Mouse (Mus musculus): ENCODE data around the gene Olfml2a.

DNA sequence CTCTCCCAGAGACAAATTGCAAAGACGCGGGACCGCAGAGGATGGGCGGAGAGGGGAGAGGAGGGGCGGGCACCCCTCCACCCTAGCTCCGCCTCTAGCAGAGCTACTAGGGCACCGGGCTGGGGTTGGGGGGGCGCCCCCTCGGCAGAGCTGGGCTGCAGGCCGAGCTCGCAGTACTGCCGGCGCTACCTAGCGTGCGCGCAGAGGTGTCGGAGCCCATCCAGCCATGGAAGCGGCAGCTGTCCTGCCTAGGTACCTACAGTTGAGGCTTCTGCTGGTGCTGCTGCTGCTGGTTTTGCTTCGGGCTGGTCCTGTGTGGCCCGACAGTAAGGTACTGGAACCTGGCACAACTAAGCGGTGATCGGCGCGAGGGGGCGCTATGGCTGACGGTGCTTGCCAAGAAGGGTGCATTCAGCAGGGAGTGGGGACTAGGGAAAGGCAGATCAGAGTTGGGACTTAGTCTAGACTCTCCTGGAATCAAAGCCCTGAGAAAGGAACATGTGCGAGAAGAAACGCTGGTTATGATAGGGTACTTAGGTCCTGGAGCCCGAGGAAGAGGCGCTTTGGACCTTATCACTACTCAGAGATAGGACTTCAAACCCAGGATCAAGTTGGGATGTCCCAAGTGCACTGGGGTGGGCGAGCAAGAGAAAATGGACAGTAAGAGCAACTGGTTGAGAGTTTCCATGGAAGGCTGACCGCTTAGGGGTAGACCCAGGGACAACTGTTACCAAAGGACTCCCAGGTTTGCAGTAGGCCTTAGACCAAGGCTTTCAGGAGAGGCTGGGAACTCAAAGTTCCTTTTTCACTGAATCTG is at the start of gene Olfml2a:
- TF ChIP-seq GATA1 (IDR thresholded peaks at IDR 0.05; ENCODE audit: borderline replicate concordance, low read length) (no peak), FLI1 (IDR thresholded peaks at IDR 0.05; ENCODE audit: low read length) (no peak)
